Mouse (Mus musculus) midbrain, embryonic 15.5 days (tissue): ENCODE measurements around the gene Rgs3. TPM values are rescaled to one million over a fixed set of nuclear protein-coding genes. Genes with fewer than 3 reads are reported as not detected.
A peak's percentile ranks its signal among the peaks of the same experiment; 100 is the strongest.

Experiments
- ATAC-seq: fragments of 200-750 bp; cut with Nextera tagmentation; replicated peaks from 2 replicates; pipeline ENCODE4 v1.8.0; 2017; ENCODE audit warnings: moderate TSS enrichment
- H3K27ac ChIP-seq: fragments of 300-500 bp; sonication (generic); 2 replicates; pipeline ENCODE4 v1.5.1; 2015; ENCODE audit warnings: mild to moderate bottlenecking, inconsistent platforms
- H3K27me3 ChIP-seq: fragments of 300-500 bp; sonication (generic); replicated peaks from 2 replicates; pipeline ENCODE4 v1.6.1; 2015; ENCODE audit warnings: inconsistent platforms
- H3K36me3 ChIP-seq: fragments of 300-500 bp; sonication (generic); replicated peaks from 2 replicates; pipeline ENCODE4 v1.6.1; 2015; ENCODE audit warnings: inconsistent platforms
- H3K4me1 ChIP-seq: fragments of 300-500 bp; sonication (generic); 2 replicates; pipeline ENCODE4 v1.6.1; 2015; ENCODE audit warnings: inconsistent platforms
- H3K4me2 ChIP-seq: fragments of 300-500 bp; sonication (generic); 2 replicates; pipeline ENCODE4 v1.6.1; 2015; ENCODE audit warnings: inconsistent platforms, mild to moderate bottlenecking, moderate library complexity
- H3K4me3 ChIP-seq: fragments of 300-500 bp; sonication (generic); 2 replicates; pipeline ENCODE4 v1.5.1; 2015; ENCODE audit warnings: mild to moderate bottlenecking, inconsistent platforms
- H3K9ac ChIP-seq: fragments of 300-500 bp; sonication (generic); 2 replicates; pipeline ENCODE4 v1.6.1; 2015; ENCODE audit warnings: mild to moderate bottlenecking, inconsistent platforms
- H3K9me3 ChIP-seq: fragments of 300-500 bp; sonication (generic); 2 replicates; pipeline ENCODE4 v1.6.1; 2016; ENCODE audit warnings: inconsistent platforms
- WGBS: fragments of 180-500 bp; shearing (Covaris S2); methylation state at CpG from one replicate; pipeline ENCODE4 v1.1.7; 2015; ENCODE audit warnings: mixed read lengths; 5-methylcytosine and 5-hydroxymethylcytosine counted together
- polyA plus RNA-seq: library from polyadenylated mRNA; unstranded; fragments of >200 nt; fragmentation: Nextera tagmentation; extraction: Ambion mirVana; gene quantifications from 2 replicates; pipeline ENCODE4 v1.2.1, GENCODE M21; 2015

Rgs3 gene
- polyA plus RNA-seq: 76.6 and 80.1 TPM in 2 replicates

GRCm38 (mm10) chr4:62559797-62560329 lies at the start of gene Rgs3:
TSS of gene Rgs3 (plus strand) at chr4:62559847.
- no peaks in the 10 kb centered on the region for H3K36me3 ChIP-seq
- no peak within 1 kb of the TSS for H3K4me2 ChIP-seq
- no peak within 1 kb of the TSS for H3K9ac ChIP-seq
- 67% methylated on average over 6 of the region's 6 CpGs for WGBS
- H3K4me3 ChIP-seq: no peak within 1 kb of the TSS
- peaks cover 8% of the 10 kb centered on the region for H3K4me1 ChIP-seq
- H3K9me3 ChIP-seq: no peaks in the 10 kb centered on the region
- no peak within 1 kb of the TSS for H3K27ac ChIP-seq
- no peaks in the 10 kb centered on the region for H3K27me3 ChIP-seq
- no peak for ATAC-seq

DNA sequence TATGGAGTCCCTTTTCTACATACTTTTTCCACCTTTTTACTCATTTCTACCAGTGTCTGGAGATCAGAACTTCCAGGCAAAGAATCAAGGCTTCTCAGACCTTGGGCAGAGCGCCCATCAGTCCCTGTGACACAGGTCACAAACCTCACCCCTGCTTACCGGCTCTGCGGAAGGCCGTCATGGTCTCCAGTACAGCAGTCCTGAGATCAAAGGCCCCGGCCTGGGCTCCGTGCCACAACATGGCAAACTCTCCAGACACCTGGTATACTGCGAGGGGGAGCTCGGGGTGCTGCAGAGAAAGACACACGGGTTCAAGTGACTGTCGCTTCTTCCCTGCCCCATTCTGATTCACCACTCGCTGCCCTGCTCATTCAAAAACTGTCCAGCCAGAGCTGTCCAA lies 49.7 kb upstream of the Rgs3 start:
- ATAC-seq: no peak
- Histone ChIP-seq H3K27me3 (no peaks in the 10 kb centered on the region), H3K9ac (no peak overlapping the region), H3K9me3 (no peaks in the 10 kb centered on the region), H3K4me3 (no peak overlapping the region), H3K36me3 (peaks cover 56% of the 10 kb centered on the region), H3K27ac (no peak overlapping the region), H3K4me2 (no peak overlapping the region), H3K4me1 (no peaks in the 10 kb centered on the region)
- WGBS: 92% methylated on average over 11 of the region's 11 CpGs

DNA sequence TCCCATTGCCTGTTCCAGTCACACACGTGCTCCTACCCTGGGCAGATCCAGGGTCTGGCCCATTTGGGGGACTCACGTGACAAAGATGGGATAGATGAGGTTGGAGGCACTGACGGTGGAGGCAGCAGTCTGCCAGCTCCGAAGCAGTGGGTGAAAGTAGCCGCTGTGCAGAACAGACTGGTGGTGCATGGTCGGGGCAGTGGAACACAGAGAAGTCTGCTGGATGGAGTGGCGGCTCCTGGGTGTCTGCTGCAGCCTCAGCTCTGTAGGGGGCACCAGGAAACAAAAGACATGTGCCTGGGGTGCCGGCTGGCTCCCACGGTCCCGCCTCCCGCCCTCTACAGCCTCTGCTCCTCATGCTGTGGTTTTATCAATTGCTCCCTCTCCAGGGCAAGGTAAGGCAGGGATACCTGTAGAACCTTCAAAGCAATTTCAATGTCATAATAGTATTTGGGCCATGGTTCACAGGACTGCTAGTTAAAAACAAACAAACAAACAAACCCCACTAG lies 45.6 kb upstream of the Rgs3 start:
- H3K9me3 ChIP-seq: no peaks in the 10 kb centered on the region
- no peak for ATAC-seq
- H3K4me1 ChIP-seq: peaks cover 11% of the 10 kb centered on the region
- WGBS: 52% methylated on average over 11 of the region's 11 CpGs
- H3K4me2 ChIP-seq: no peak overlapping the region
- H3K27me3 ChIP-seq: no peaks in the 10 kb centered on the region
- peaks cover 43% of the 10 kb centered on the region for H3K36me3 ChIP-seq
- no peak overlapping the region for H3K27ac ChIP-seq
- H3K4me3 ChIP-seq: no peak overlapping the region
- H3K9ac ChIP-seq: no peak overlapping the region

GRCm38 (mm10) chr4:62514995-62515394 lies 44.7 kb upstream of the Rgs3 start:
- Histone ChIP-seq H3K27me3 (no peaks in the 10 kb centered on the region), H3K4me2 (no peak overlapping the region), H3K9ac (no peak overlapping the region), H3K4me1 (peaks cover 13% of the 10 kb centered on the region), H3K36me3 (peaks cover 33% of the 10 kb centered on the region), H3K9me3 (no peaks in the 10 kb centered on the region), H3K27ac (no peak overlapping the region), H3K4me3 (no peak overlapping the region)
- no peak for ATAC-seq
- 91% methylated on average over 7 of the region's 7 CpGs for WGBS

GRCm38 (mm10) chr4:62515490-62515889 lies 44.2 kb upstream of the Rgs3 start:
- no peak for ATAC-seq
- peaks cover 29% of the 10 kb centered on the region for H3K36me3 ChIP-seq
- no peak overlapping the region for H3K27ac ChIP-seq
- no peak overlapping the region for H3K9ac ChIP-seq
- H3K4me2 ChIP-seq: no peak overlapping the region
- H3K9me3 ChIP-seq: no peaks in the 10 kb centered on the region
- H3K4me1 ChIP-seq: peaks cover 18% of the 10 kb centered on the region
- H3K4me3 ChIP-seq: no peak overlapping the region
- 82% methylated on average over 3 of the region's 3 CpGs for WGBS
- H3K27me3 ChIP-seq: no peaks in the 10 kb centered on the region

DNA sequence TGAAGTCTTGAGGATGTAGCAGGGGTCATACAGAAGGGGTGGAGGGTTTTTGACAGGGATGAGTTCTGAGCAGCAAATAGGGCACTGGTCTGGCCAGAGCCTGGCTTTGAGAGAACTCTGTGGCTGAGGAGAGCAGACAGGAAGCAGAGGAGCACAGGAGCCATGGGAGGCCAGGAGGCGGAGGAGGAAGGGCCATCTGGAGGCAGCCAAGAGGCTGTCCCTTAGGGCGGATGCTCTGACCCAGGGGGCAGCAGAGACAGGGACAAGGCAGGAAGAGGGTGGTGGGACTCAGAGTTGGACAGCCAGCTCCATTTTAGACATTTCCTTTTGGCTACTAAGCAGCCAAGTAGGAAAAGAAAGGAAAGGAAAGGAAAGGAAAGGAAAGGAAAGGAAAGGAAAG lies 43.6 kb upstream of the Rgs3 start:
- Histone ChIP-seq H3K4me3 (no peak overlapping the region), H3K27me3 (no peaks in the 10 kb centered on the region), H3K9me3 (no peaks in the 10 kb centered on the region), H3K4me2 (no peak overlapping the region), H3K27ac (no peak overlapping the region), H3K36me3 (peaks cover 24% of the 10 kb centered on the region), H3K4me1 (peaks cover 22% of the 10 kb centered on the region), H3K9ac (no peak overlapping the region)
- ATAC-seq: no peak
- 40% methylated on average over 2 of the region's 2 CpGs for WGBS

GRCm38 (mm10) chr4:62516579-62516978 lies 43.1 kb upstream of the Rgs3 start:
- WGBS: 97% methylated on average over 1 of the region's 1 CpGs

GRCm38 (mm10) chr4:62517046-62517445 lies 42.6 kb upstream of the Rgs3 start:
- Histone ChIP-seq H3K4me3 (no peak overlapping the region), H3K4me2 (no peak overlapping the region), H3K36me3 (peaks cover 15% of the 10 kb centered on the region; the same call in 1 of the 2 replicates), H3K9me3 (no peaks in the 10 kb centered on the region), H3K27me3 (no peaks in the 10 kb centered on the region), H3K9ac (no peak overlapping the region), H3K4me1 (peaks cover 22% of the 10 kb centered on the region), H3K27ac (no peak overlapping the region)
- 93% methylated on average over 8 of the region's 8 CpGs for WGBS
- ATAC-seq: no peak

More at GRCm38 (mm10) chr4:62516579-62516978, 43.1 kb upstream of the Rgs3 start:
- Histone ChIP-seq H3K36me3 (peaks cover 19% of the 10 kb centered on the region), H3K27me3 (no peaks in the 10 kb centered on the region), H3K4me1 (peaks cover 22% of the 10 kb centered on the region), H3K9ac (no peak overlapping the region), H3K9me3 (no peaks in the 10 kb centered on the region), H3K4me3 (no peak overlapping the region), H3K27ac (no peak overlapping the region), H3K4me2 (no peak overlapping the region)
- ATAC-seq: no peak

GRCm38 (mm10) chr4:62517538-62518415 lies 41.9 kb upstream of the Rgs3 start:
- no peaks in the 10 kb centered on the region for H3K9me3 ChIP-seq

DNA sequence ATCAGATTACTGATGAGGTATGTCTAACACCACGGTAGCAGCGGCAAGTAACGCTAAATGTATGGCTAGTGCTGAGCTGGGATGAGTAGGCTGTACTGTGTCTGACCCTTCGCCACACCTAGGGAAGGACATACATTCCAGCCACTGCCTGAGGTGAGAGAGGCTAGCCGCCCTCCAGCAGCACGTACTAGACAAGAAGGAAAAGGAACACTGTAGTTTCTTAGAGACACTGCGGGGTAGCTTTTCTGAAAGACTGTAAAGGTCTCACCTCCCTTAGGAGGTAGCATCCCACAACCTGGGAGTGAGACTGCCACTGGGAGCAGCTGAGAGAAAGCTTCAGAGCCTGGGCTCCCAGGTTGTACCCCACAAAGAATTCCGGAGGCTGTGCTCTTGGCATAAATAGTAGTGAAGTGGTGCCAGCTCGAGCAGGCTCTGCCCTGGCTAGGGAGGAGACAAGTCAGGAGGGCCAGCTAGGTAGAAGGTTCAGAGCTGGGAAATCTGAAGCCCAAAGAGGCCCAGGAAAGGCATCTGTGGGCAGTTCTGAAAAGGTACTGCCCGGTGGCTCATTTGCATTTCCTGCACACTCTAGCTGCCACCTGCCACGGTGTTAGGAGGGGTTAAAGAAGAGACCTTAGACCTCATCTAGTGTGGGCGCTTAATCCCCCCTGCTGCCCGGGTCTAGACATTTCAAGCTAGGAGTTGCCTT lies 41.1 kb upstream of the Rgs3 start:
- H3K36me3 ChIP-seq: peaks cover under 1% of the 10 kb centered on the region; the same call in 1 of the 2 replicates
- H3K4me3 ChIP-seq: peak overlapping the region; percentile 82
- ATAC-seq: 0 out of 2 replicates have a peak, but pooled peaks have one; percentile 6
- no peaks in the 10 kb centered on the region for H3K27me3 ChIP-seq
- WGBS: 53% methylated on average over 13 of the region's 13 CpGs
- peak overlapping the region; percentile 91 for H3K9ac ChIP-seq
- peaks cover 23% of the 10 kb centered on the region for H3K4me1 ChIP-seq
- 0 out of 2 replicates have a peak overlapping the region, but pooled peaks have one; percentile 79 for H3K27ac ChIP-seq
- H3K9me3 ChIP-seq: no peaks in the 10 kb centered on the region
- peak overlapping the region; percentile 79 for H3K4me2 ChIP-seq

More at GRCm38 (mm10) chr4:62517538-62518415, 41.9 kb upstream of the Rgs3 start:
- Histone ChIP-seq H3K4me2 (no peak overlapping the region), H3K4me3 (no peak overlapping the region), H3K4me1 (peaks cover 22% of the 10 kb centered on the region), H3K27me3 (no peaks in the 10 kb centered on the region), H3K9ac (no peak overlapping the region), H3K27ac (no peak overlapping the region), H3K36me3 (peaks cover 9% of the 10 kb centered on the region; the same call in 1 of the 2 replicates)
- no peak for ATAC-seq
- WGBS: 83% methylated on average over 10 of the region's 10 CpGs

DNA sequence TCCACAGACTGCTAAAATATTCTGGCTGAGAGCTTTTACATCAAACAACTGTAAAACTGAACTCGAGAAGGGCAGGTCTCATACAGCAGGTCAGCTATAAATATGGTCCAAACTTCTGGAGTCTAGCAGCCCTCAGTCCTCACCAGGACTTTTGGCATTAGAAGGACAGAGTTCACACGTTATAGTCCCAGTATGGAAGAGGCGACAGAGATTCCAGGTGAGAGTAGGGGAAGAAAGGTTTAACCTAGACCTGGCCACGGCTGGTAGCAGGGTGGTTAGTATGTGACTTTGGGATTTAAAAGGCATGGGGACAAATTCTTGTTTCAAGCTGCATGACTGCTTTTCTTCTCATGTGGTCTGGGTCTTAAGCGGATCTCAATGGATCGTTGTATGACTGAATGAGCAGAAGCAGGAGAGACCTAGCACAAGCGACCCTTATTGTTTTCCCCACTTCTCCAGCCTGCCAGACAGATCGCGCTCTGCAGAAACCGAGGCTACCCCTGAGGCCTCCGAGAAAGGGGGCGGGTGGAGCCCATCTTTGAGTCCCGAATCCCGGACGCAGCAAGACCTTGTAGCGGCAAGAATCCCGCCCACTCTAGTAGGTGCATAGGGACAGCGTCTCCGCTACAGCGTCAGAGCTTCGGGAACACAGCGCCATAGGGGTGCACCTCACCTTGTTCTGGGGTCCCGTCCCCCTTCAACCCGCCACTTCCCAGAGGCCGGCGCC lies 40.4 kb upstream of the Rgs3 start:
- WGBS: under 1% methylated on average over 26 of the region's 26 CpGs
- H3K36me3 ChIP-seq: no peaks in the 10 kb centered on the region
- H3K4me3 ChIP-seq: peak overlapping the region; percentile 82
- peak; percentile 85 for ATAC-seq
- no peaks in the 10 kb centered on the region for H3K27me3 ChIP-seq
- H3K9ac ChIP-seq: peak overlapping the region; percentile 91
- H3K9me3 ChIP-seq: no peaks in the 10 kb centered on the region
- H3K4me2 ChIP-seq: peak overlapping the region; percentile 79
- peak overlapping the region; percentile 79 for H3K27ac ChIP-seq
- H3K4me1 ChIP-seq: peaks cover 31% of the 10 kb centered on the region
